Mouse (Mus musculus): Measurements from ENCODE around the gene Spdya.
"Not testable (repeated sequence)": the region's sequence is repeated elsewhere in the genome, so short reads cannot be mapped to it uniquely, and the experiment has no call there.

Gene Spdya

DNA sequence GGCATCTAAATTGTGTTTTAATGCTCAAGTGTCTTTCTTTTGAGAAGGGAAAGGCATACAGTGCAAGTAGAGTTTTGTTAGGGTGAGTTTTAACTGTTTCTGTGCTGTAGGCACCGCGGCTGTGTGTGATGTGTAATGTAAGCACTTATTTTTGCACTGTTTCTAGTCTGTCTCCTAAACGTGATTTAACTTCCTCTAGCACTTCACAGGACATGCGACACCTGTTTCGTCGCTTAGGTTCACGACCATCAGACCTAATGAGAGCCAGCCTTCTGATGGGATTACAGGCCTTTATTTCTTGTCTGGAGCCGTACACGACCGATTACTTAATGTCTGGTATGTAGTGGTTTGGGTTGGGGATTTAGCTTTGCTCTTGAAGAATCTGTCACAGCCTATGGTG lies 79.9 kb downstream of the Spdya start:
- no peak for DNase-seq (ENCODE audit: low read depth, low spot score)

DNA sequence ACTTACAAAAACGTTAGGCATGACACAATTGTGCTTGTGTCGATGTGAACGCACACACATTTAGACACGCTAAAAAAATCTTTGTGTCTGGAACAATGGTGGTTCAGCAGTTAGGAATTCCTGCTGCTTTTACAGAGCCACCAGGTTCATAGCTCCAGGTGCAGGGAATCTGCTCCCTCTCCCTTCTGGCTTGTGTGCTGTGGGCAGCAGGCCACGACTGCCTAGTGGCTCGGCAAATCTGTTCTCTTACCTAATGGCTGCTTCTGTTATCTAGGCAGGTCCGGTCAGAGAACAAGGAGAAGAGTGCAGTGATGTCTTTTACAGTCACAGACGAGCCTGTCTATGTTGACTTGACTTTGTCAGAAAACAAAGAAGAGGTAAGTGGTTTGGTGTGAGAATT lies 81.5 kb downstream of the Spdya start:
- DNase-seq (ENCODE audit: low read depth, low spot score) = no peak

DNA sequence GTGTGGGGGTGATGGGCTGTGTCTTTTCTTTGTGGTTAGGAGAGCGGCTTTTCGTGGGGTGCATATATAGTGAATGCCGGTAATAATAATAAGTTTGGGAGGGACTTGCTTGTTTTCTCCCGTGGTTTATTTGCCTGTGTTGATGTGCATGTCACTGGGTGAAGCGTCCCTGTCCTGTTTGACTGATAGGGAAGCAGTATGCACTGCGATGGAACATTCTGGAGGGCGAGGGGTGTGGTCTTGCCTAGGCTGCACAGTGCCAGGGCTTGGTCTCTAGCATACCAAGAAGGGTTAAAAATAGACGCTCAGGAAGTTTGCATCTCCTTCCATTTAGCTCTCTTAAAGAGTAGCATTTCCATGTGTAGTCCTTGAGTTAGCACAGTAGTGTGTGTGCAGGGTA lies 84.9 kb downstream of the Spdya start:
- DNase-seq (ENCODE audit: low read depth, low spot score) = no peak

DNA sequence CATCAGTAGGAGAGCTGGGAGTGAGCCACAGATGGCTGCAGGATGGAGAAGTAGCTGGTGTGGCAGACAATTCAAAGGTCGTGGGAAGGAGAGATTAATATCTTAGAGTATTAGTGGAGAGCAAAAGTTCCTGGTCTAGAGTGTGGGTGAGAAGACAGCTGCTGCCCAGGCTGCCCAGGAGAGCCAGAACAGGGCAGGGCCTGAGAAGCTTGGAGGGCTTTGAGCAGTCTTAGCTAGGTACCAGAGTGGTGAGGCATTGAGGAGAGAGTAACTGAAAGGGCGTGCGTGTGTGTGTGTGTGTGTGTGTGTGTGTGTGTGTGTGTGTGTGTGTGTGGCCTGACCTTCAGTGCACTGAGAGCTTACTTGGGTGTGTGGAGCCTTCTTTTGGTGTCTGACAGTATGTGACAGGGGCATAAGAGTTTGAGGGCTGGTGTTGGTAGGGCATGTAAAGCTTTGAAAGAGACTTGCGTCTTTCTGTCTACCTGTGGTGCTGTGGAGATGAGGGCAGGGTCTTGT lies 85.9 kb downstream of the Spdya start:
- no peak for DNase-seq (ENCODE audit: low read depth, low spot score)

DNA sequence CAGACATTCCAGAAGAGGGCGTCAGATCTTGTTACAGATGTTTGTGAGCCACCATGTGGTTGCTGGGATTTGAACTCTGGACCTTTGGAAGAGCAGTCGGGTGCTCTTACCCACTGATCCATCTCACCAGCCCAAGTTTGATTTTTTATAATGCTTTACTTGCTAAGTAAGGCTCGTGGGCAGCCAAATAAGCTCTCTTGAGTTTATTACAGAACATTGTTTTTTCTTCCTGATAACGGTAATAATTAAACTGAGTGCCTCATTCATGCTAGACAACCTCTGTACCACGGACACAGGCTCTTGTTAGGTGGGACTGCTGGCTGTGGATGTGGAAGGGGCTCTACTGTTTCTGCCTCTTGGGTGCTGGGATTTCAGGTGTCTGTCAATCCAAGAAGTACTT lies 87.2 kb downstream of the Spdya start:
- DNase-seq (ENCODE audit: low read depth, low spot score) = not testable (repeated sequence)

Data from CD4-positive helper T cell, adult 2 months (primary cell).